Mouse (Mus musculus) forebrain, embryonic 15.5 days (tissue): ENCODE results near the gene Minos1. TPM values are rescaled to one million over a fixed set of nuclear protein-coding genes. Genes with fewer than 3 reads are reported as not detected.

Experiments
- polyA plus RNA-seq: library from polyadenylated mRNA; unstranded; fragments of >200 nt; fragmentation: Nextera tagmentation; extraction: Ambion mirVana; gene quantifications from 2 replicates; pipeline ENCODE4 v1.2.1, GENCODE M21; 2015

The Minos1 gene
- polyA plus RNA-seq, 1 experiment from 2014 or later = 390 TPM

Other genes starting within 250 kb of the Minos1 start
- gene Otud3, start 217.2 kb downstream of the Minos1 start, polyA plus RNA-seq = 2.7 and 3.4 TPM in 2 replicates
- not detected in 2 replicates for gene Rnf186, start 164.0 kb downstream of the Minos1 start, polyA plus RNA-seq
- gene Tmco4, start 158.2 kb downstream of the Minos1 start, polyA plus RNA-seq = 0.98 and 1.1 TPM in 2 replicates
- gene Htr6, start 55.5 kb downstream of the Minos1 start, polyA plus RNA-seq = 0.28 and 0.37 TPM in 2 replicates
- 23.5 and 24.6 TPM in 2 replicates for gene Nbl1, start 38.1 kb downstream of the Minos1 start, polyA plus RNA-seq
- 312 and 323 TPM in 2 replicates for gene Capzb, start 61.8 kb upstream of the Minos1 start, polyA plus RNA-seq
- 10.5 and 10.6 TPM in 2 replicates for gene Pqlc2, start 179.6 kb upstream of the Minos1 start, polyA plus RNA-seq
- 57.3 and 60.2 TPM in 2 replicates for gene Akr7a5, start 179.6 kb upstream of the Minos1 start, polyA plus RNA-seq
- gene Mrto4, start 221.5 kb upstream of the Minos1 start, polyA plus RNA-seq = 109 and 115 TPM in 2 replicates
- 37.9 and 38.8 TPM in 2 replicates for gene Emc1, start 221.5 kb upstream of the Minos1 start, polyA plus RNA-seq
- gene Ubr4, start 221.5 kb upstream of the Minos1 start, polyA plus RNA-seq = 79.5 and 85.6 TPM in 2 replicates